24 mouse cellular contexts compared by ENCODE assay signal in genomic region chr17:32851581-32851980, GRCm38 (mm10). TPM values are rescaled to one million over a fixed set of nuclear protein-coding genes. Genes with fewer than 3 reads are reported as not detected.
A peak's percentile ranks its signal among the peaks of the same experiment; 100 is the strongest.
DNase-seq lines count a peak whose midpoint lies in the region; ATAC-seq lines count a peak whose summit lies in the region.
"Had no signal": no experiment of that assay in that cellular context is flagged by ENCODE, and none has a peak within 500 bp of the region (broad histone marks: within the 10 kb centered on the region; RNA-seq: fewer than 3 reads in every experiment).

No protein-coding gene starts in this region.

- H3K4me1 ChIP-seq in hindbrain, embryonic 10.5 days (replicated peaks), result peaks cover 7% of the 10 kb centered on the region
- no peaks in the 10 kb centered on the region for H3K4me1 ChIP-seq in hindbrain, embryonic 14.5 days (replicated peaks; ENCODE audit: control insufficient read depth, insufficient read depth, low read length)
- no peaks in the 10 kb centered on the region for H3K4me1 ChIP-seq in embryonic facial prominence, embryonic 10.5 days
- H3K4me1 ChIP-seq: embryonic facial prominence, embryonic 15.5 days; heart, embryonic 10.5 days; hindbrain, embryonic 15.5 days had no signal

- no peak overlapping the region for H3K4me3 ChIP-seq in hindbrain, embryonic 10.5 days
- H3K4me3 ChIP-seq in hindbrain, embryonic 14.5 days (replicated peaks; ENCODE audit: low read length), result no peak overlapping the region
- H3K4me3 ChIP-seq in embryonic facial prominence, embryonic 10.5 days, result no peak overlapping the region
- H3K4me3 ChIP-seq: embryonic facial prominence, embryonic 15.5 days; erythroblast, embryonic 14.5 days; forebrain, embryonic 12.5 days; heart, embryonic 10.5 days; hindbrain, embryonic 15.5 days had no signal

- no peaks in the 10 kb centered on the region for H3K36me3 ChIP-seq in hindbrain, embryonic 10.5 days
- no peaks in the 10 kb centered on the region for H3K36me3 ChIP-seq in hindbrain, embryonic 14.5 days (replicated peaks; ENCODE audit: control insufficient read depth, insufficient read depth)
- no peaks in the 10 kb centered on the region for H3K36me3 ChIP-seq in embryonic facial prominence, embryonic 10.5 days (replicated peaks)
- H3K36me3 ChIP-seq: embryonic facial prominence, embryonic 15.5 days; forebrain, embryonic 12.5 days; G1E; heart, embryonic 10.5 days; hindbrain, embryonic 15.5 days had no signal

- 31% methylated on average over 7 of the region's 7 CpGs for WGBS in hindbrain, embryonic 10.5 days
- WGBS in hindbrain, embryonic 14.5 days, result 29% methylated on average over 7 of the region's 7 CpGs
- WGBS in embryonic facial prominence, embryonic 10.5 days, result 52% methylated on average over 7 of the region's 7 CpGs

- H3K9me3 ChIP-seq in hindbrain, embryonic 10.5 days, result no peaks in the 10 kb centered on the region
- no peaks in the 10 kb centered on the region for H3K9me3 ChIP-seq in hindbrain, embryonic 14.5 days (ENCODE audit: control insufficient read depth, low read length)
- H3K9me3 ChIP-seq in embryonic facial prominence, embryonic 10.5 days, result no peaks in the 10 kb centered on the region
- H3K9me3 ChIP-seq: embryonic facial prominence, embryonic 15.5 days; forebrain, embryonic 12.5 days; G1E; heart, embryonic 10.5 days; hindbrain, embryonic 15.5 days had no signal

- H3K27ac ChIP-seq in hindbrain, embryonic 10.5 days, result peak overlapping the region; percentile 62; the same call in 1 of the 2 replicates
- H3K27ac ChIP-seq in hindbrain, embryonic 14.5 days, result no peak overlapping the region
- H3K27ac ChIP-seq in embryonic facial prominence, embryonic 10.5 days (replicated peaks), result 0 out of 2 replicates have a peak overlapping the region, but pooled peaks have one; percentile 35
- H3K27ac ChIP-seq: embryonic facial prominence, embryonic 15.5 days; forebrain, embryonic 12.5 days; heart, embryonic 10.5 days; hindbrain, embryonic 15.5 days had no signal

- peak; percentile 5 for DNase-seq in hindbrain, embryonic 10.5 days (ENCODE audit: low spot score)
- DNase-seq in hindbrain, embryonic 14.5 days (ENCODE audit: low spot score), result no peak
- DNase-seq in ZHBTc4 (ENCODE audit: low read depth, low spot score), result peak; percentile 56
- DNase-seq in embryo, embryonic 10 days (ENCODE audit: low spot score), result peak; percentile 37
- peak; percentile 13 for DNase-seq in embryonic facial prominence, embryonic 10.5 days (ENCODE audit: low spot score)
- no peak for DNase-seq in thymus, postnatal 36 days
- no peak for DNase-seq in lung, postnatal 25 days (ENCODE audit: low spot score)
- DNase-seq: adrenal gland, postnatal 14 days; cerebellum, adult 18-20 months; cerebellum, adult 9-11 months; cerebellum, postnatal 36 days; gastrocnemius, postnatal 10 days; heart, adult 18-20 months; heart, postnatal 10 days; kidney, adult 11 months; kidney, adult 9 months had no signal

- no peak overlapping the region for H3K4me2 ChIP-seq in hindbrain, embryonic 14.5 days (replicated peaks)
- H3K4me2 ChIP-seq: embryonic facial prominence, embryonic 15.5 days; forebrain, embryonic 12.5 days; hindbrain, embryonic 15.5 days had no signal

- H3K9ac ChIP-seq in hindbrain, embryonic 14.5 days, result no peak overlapping the region
- H3K9ac ChIP-seq: embryonic facial prominence, embryonic 15.5 days; forebrain, embryonic 12.5 days; hindbrain, embryonic 15.5 days had no signal

- no peaks in the 10 kb centered on the region for H3K27me3 ChIP-seq in hindbrain, embryonic 10.5 days (ENCODE audit: insufficient read depth, poor library complexity, severe bottlenecking)
- no peaks in the 10 kb centered on the region for H3K27me3 ChIP-seq in hindbrain, embryonic 14.5 days (ENCODE audit: control insufficient read depth, insufficient read depth, low read length)
- H3K27me3 ChIP-seq in embryonic facial prominence, embryonic 10.5 days (replicated peaks; ENCODE audit: low read depth, poor library complexity, severe bottlenecking), result no peaks in the 10 kb centered on the region
- H3K27me3 ChIP-seq: embryonic facial prominence, embryonic 15.5 days; forebrain, embryonic 12.5 days; hindbrain, embryonic 15.5 days had no signal

- no peak for ATAC-seq in hindbrain, embryonic 14.5 days (ENCODE audit: low FRiP score)
- ATAC-seq: activated CD4-positive, CD25-positive, alpha-beta regulatory T cell, adult 4 months; CD4-positive, CD25-positive, alpha-beta regulatory T cell, adult 4 months had no signal

RNA-seq across cellular contexts. Expression of gene Zfp799, which starts 21.5 kb away (rescaled TPM):
- polyA plus RNA-seq in hindbrain, embryonic 10.5 days (2016; fragmentation: Nextera tagmentation; extraction: Ambion mirVana), result 12.9 and 14.5 TPM in 2 replicates
- polyA plus RNA-seq in hindbrain, embryonic 14.5 days (2014; fragmentation: Nextera tagmentation; extraction: Ambion mirVana), result 20.1 and 20.6 TPM in 2 replicates
- 13.2 and 13.9 TPM in 2 replicates for polyA plus RNA-seq in embryonic facial prominence, embryonic 10.5 days (2016; fragmentation: Nextera tagmentation; extraction: Ambion mirVana)
- polyA plus RNA-seq: erythroblast, embryonic 14.5 days had no signal

RNA-seq across cellular contexts. Expression of gene Zfp870, which starts 39.9 kb away (rescaled TPM):
- polyA plus RNA-seq in hindbrain, embryonic 10.5 days (2016; fragmentation: Nextera tagmentation; extraction: Ambion mirVana), result 6.9 and 7.4 TPM in 2 replicates
- polyA plus RNA-seq in hindbrain, embryonic 14.5 days (2014; fragmentation: Nextera tagmentation; extraction: Ambion mirVana), result 7.9 and 10.1 TPM in 2 replicates
- polyA plus RNA-seq in embryonic facial prominence, embryonic 10.5 days (2016; fragmentation: Nextera tagmentation; extraction: Ambion mirVana), result 7.1 and 8.7 TPM in 2 replicates

RNA-seq across cellular contexts. Expression of gene Zfp811, which starts 41.9 kb away (rescaled TPM):
- 26.1 and 33.1 TPM in 2 replicates for polyA plus RNA-seq in hindbrain, embryonic 10.5 days (2016; fragmentation: Nextera tagmentation; extraction: Ambion mirVana)
- polyA plus RNA-seq in hindbrain, embryonic 14.5 days (2014; fragmentation: Nextera tagmentation; extraction: Ambion mirVana), result 39.8 and 46.8 TPM in 2 replicates
- polyA plus RNA-seq in embryonic facial prominence, embryonic 10.5 days (2016; fragmentation: Nextera tagmentation; extraction: Ambion mirVana), result 12.0 and 13.3 TPM in 2 replicates
- polyA plus RNA-seq: erythroblast, embryonic 14.5 days; G1E had no signal

Comparison
In these comparisons a context has a peak if more than half of its experiments do, and no peak if none do; other contexts are left out.
1. DNase-seq: peak in hindbrain, embryonic 10.5 days (single experiment), ZHBTc4 (single experiment), embryo, embryonic 10 days (single experiment) and embryonic facial prominence, embryonic 10.5 days (single experiment); none in hindbrain, embryonic 14.5 days (single experiment), thymus, postnatal 36 days (0 of 2) and lung, postnatal 25 days (single experiment).